ENCODE assay signal across 16 mouse cellular contexts in the genomic region with DNA sequence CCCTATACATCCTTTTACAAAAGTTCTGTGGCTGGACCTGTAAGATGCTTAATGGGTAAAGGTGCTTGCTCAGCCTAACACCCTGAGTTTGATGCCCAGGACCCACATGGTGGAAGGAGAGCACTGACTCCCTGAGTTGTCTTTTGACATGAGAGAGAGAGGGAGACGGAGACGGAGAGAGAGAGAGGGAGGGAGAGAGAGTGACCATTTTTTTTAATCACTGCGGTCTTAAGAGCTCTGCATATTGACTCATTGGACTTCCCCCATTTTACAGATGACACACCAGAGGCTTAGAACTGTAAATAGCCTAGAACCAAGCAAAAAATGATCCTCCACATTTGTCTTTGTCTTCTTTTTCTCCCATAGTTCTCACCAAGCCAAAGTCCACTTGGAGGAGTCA. TPM values are rescaled to one million over a fixed set of nuclear protein-coding genes. Genes with fewer than 3 reads are reported as not detected.
DNase-seq lines count a peak whose midpoint lies in the region; ATAC-seq lines count a peak whose summit lies in the region.
"Had no signal": no experiment of that assay in that cellular context is flagged by ENCODE, and none has a peak within 500 bp of the region (broad histone marks: within the 10 kb centered on the region; RNA-seq: fewer than 3 reads in every experiment).

No protein-coding gene starts in this region.

- H3K27me3 ChIP-seq in heart, embryonic 13.5 days (replicated peaks), result no peaks in the 10 kb centered on the region
- H3K27me3 ChIP-seq in lung, embryonic 16.5 days (ENCODE audit: control insufficient read depth, insufficient read depth, low read depth, low read length), result no peaks in the 10 kb centered on the region
- no peaks in the 10 kb centered on the region for H3K27me3 ChIP-seq in intestine, embryonic 16.5 days (replicated peaks; ENCODE audit: control insufficient read depth, insufficient read depth, low read length)
- no peaks in the 10 kb centered on the region for H3K27me3 ChIP-seq in stomach, embryonic 16.5 days (ENCODE audit: control insufficient read depth, insufficient read depth, low read length)

- H3K4me1 ChIP-seq in heart, embryonic 13.5 days, result peaks cover 51% of the 10 kb centered on the region
- H3K4me1 ChIP-seq in lung, embryonic 16.5 days (replicated peaks; ENCODE audit: control insufficient read depth, insufficient read depth, low read length), result peaks cover 8% of the 10 kb centered on the region
- H3K4me1 ChIP-seq in intestine, embryonic 16.5 days (ENCODE audit: control insufficient read depth, insufficient read depth, low read length), result peaks cover 33% of the 10 kb centered on the region
- H3K4me1 ChIP-seq in stomach, embryonic 16.5 days (ENCODE audit: control insufficient read depth, insufficient read depth, low read length), result peaks cover 45% of the 10 kb centered on the region

- H3K27ac ChIP-seq in heart, embryonic 13.5 days (replicated peaks), result peak overlapping the region; percentile 99
- H3K27ac ChIP-seq in lung, embryonic 16.5 days (ENCODE audit: low read length), result peak overlapping the region; percentile 65
- H3K27ac ChIP-seq in intestine, embryonic 16.5 days (ENCODE audit: low read length), result peak overlapping the region; percentile 50
- peak overlapping the region; percentile 97 for H3K27ac ChIP-seq in stomach, embryonic 16.5 days (ENCODE audit: low read length)
- H3K27ac ChIP-seq: hindbrain, postnatal 0 days had no signal

- H3K9me3 ChIP-seq in heart, embryonic 13.5 days, result no peaks in the 10 kb centered on the region
- no peaks in the 10 kb centered on the region for H3K9me3 ChIP-seq in lung, embryonic 16.5 days (ENCODE audit: control insufficient read depth, low read length)
- no peaks in the 10 kb centered on the region for H3K9me3 ChIP-seq in intestine, embryonic 16.5 days (ENCODE audit: control insufficient read depth, low read length)
- no peaks in the 10 kb centered on the region for H3K9me3 ChIP-seq in stomach, embryonic 16.5 days (replicated peaks; ENCODE audit: control insufficient read depth, low read length)

- H3K9ac ChIP-seq in heart, embryonic 13.5 days, result peak overlapping the region; percentile 29; the same call in 1 of the 2 replicates
- no peak overlapping the region for H3K9ac ChIP-seq in lung, embryonic 16.5 days (ENCODE audit: low read length)
- H3K9ac ChIP-seq in intestine, embryonic 16.5 days (ENCODE audit: low read depth, low read length), result peak overlapping the region; percentile 43; the same call in 1 of the 2 replicates
- peak overlapping the region; percentile 63 for H3K9ac ChIP-seq in stomach, embryonic 16.5 days (ENCODE audit: low read length)

- intact Hi-C loops in heart, postnatal 14 days (cut with DNase I), result no loop called here

- no peak for ATAC-seq in heart, embryonic 13.5 days (ENCODE audit: extremely low read depth, insufficient number of reproducible peaks, low FRiP score, low TSS enrichment)
- no peak for ATAC-seq in lung, embryonic 16.5 days (ENCODE audit: low read depth)
- no peak for ATAC-seq in intestine, embryonic 16.5 days
- no peak for ATAC-seq in stomach, embryonic 16.5 days (ENCODE audit: insufficient read depth, low FRiP score)

- WGBS in heart, embryonic 13.5 days, result 72% methylated on average over 3 of the region's 3 CpGs
- WGBS in lung, embryonic 16.5 days, result 66% methylated on average over 3 of the region's 3 CpGs
- 74% methylated on average over 3 of the region's 3 CpGs for WGBS in intestine, embryonic 16.5 days
- 68% methylated on average over 3 of the region's 3 CpGs for WGBS in stomach, embryonic 16.5 days

- no peak overlapping the region for H3K4me3 ChIP-seq in heart, embryonic 13.5 days
- no peak overlapping the region for H3K4me3 ChIP-seq in lung, embryonic 16.5 days (ENCODE audit: low read length)
- H3K4me3 ChIP-seq in intestine, embryonic 16.5 days (ENCODE audit: low read length), result no peak overlapping the region
- H3K4me3 ChIP-seq in stomach, embryonic 16.5 days (replicated peaks; ENCODE audit: low read length), result no peak overlapping the region

- H3K36me3 ChIP-seq in heart, embryonic 13.5 days, result peaks cover 62% of the 10 kb centered on the region
- peaks cover 8% of the 10 kb centered on the region for H3K36me3 ChIP-seq in lung, embryonic 16.5 days (ENCODE audit: control insufficient read depth, insufficient read depth, low read length)
- H3K36me3 ChIP-seq in intestine, embryonic 16.5 days (ENCODE audit: control insufficient read depth, insufficient read depth, low read length), result peaks cover 4% of the 10 kb centered on the region; the same call in 1 of the 2 replicates
- peaks cover 9% of the 10 kb centered on the region for H3K36me3 ChIP-seq in stomach, embryonic 16.5 days (ENCODE audit: control insufficient read depth, insufficient read depth, low read length)

- no peak for DNase-seq in heart, postnatal 14 days
- DNase-seq in lung, postnatal 36 days, result no peak
- no peak for DNase-seq in urinary bladder, postnatal 10 days (ENCODE audit: low spot score)
- DNase-seq in spleen, postnatal 14 days (ENCODE audit: low spot score in 2 of 2), result no peak
- DNase-seq: cerebellum, adult 9-11 months; right cerebral cortex, postnatal 25 days; thymus, postnatal 25 days had no signal

- no peak overlapping the region for H3K4me2 ChIP-seq in heart, embryonic 13.5 days
- no peak overlapping the region for H3K4me2 ChIP-seq in lung, embryonic 16.5 days (ENCODE audit: low read depth, low read length)
- no peak overlapping the region for H3K4me2 ChIP-seq in intestine, embryonic 16.5 days (ENCODE audit: low read depth, low read length)
- no peak overlapping the region for H3K4me2 ChIP-seq in stomach, embryonic 16.5 days (ENCODE audit: low read depth, low read length)

RNA-seq across cellular contexts. Expression of a gene that starts 10.6 kb away (rescaled TPM):
- polyA plus RNA-seq in heart, embryonic 13.5 days (2015; fragmentation: Nextera tagmentation; extraction: Ambion mirVana), result 4.0 and 5.4 TPM in 2 replicates
- 1 to 10 TPM; 1.2 to 1.4 TPM for total RNA-seq in heart, postnatal 14 days (2021)
- 17.9 and 50.7 TPM in 2 replicates for polyA plus RNA-seq in lung, embryonic 16.5 days (2015; fragmentation: Nextera tagmentation; extraction: Ambion mirVana)
- 2.1 and 3.2 TPM in 2 replicates for polyA plus RNA-seq in intestine, embryonic 16.5 days (2015; fragmentation: Nextera tagmentation; extraction: Ambion mirVana)
- polyA plus RNA-seq in stomach, embryonic 16.5 days (2015; fragmentation: Nextera tagmentation; extraction: Ambion mirVana), result 12.0 and 208 TPM in 2 replicates
- total RNA-seq: layer of hippocampus, postnatal 36 days had no signal
- polyA plus RNA-seq: liver, adult 2 months had no signal

RNA-seq across cellular contexts. Expression of a gene that starts 27.4 kb away (rescaled TPM):
- 51.0 and 54.6 TPM in 2 replicates for polyA plus RNA-seq in heart, embryonic 13.5 days (2015; fragmentation: Nextera tagmentation; extraction: Ambion mirVana)
- 10 to 100 TPM; 63.5 to 77.2 TPM for total RNA-seq in heart, postnatal 14 days (2021)
- polyA plus RNA-seq in lung, embryonic 16.5 days (2015; fragmentation: Nextera tagmentation; extraction: Ambion mirVana), result 110 and 118 TPM in 2 replicates
- polyA plus RNA-seq in intestine, embryonic 16.5 days (2015; fragmentation: Nextera tagmentation; extraction: Ambion mirVana), result 125 and 134 TPM in 2 replicates
- 216 and 235 TPM in 2 replicates for polyA plus RNA-seq in stomach, embryonic 16.5 days (2015; fragmentation: Nextera tagmentation; extraction: Ambion mirVana)

RNA-seq across cellular contexts. Expression of a gene that starts 44.4 kb away (rescaled TPM):
- polyA plus RNA-seq in heart, embryonic 13.5 days (2015; fragmentation: Nextera tagmentation; extraction: Ambion mirVana), result 15.6 and 17.7 TPM in 2 replicates
- total RNA-seq in heart, postnatal 14 days (2021), result 1 to 10 TPM; 2.7 to 7.4 TPM
- polyA plus RNA-seq in lung, embryonic 16.5 days (2015; fragmentation: Nextera tagmentation; extraction: Ambion mirVana), result 17.2 and 22.4 TPM in 2 replicates
- polyA plus RNA-seq in intestine, embryonic 16.5 days (2015; fragmentation: Nextera tagmentation; extraction: Ambion mirVana), result 50.3 and 58.1 TPM in 2 replicates
- polyA plus RNA-seq in stomach, embryonic 16.5 days (2015; fragmentation: Nextera tagmentation; extraction: Ambion mirVana), result 16.2 and 30.7 TPM in 2 replicates

RNA-seq across cellular contexts. Expression of a gene that starts 46.4 kb away (rescaled TPM):
- polyA plus RNA-seq in heart, embryonic 13.5 days (2015; fragmentation: Nextera tagmentation; extraction: Ambion mirVana), result 34.8 and 41.9 TPM in 2 replicates
- total RNA-seq in heart, postnatal 14 days (2021), result 1 to 10 TPM; 5.7 to 7.8 TPM
- polyA plus RNA-seq in lung, embryonic 16.5 days (2015; fragmentation: Nextera tagmentation; extraction: Ambion mirVana), result 17.6 and 61.1 TPM in 2 replicates
- 4.3 and 4.7 TPM in 2 replicates for polyA plus RNA-seq in intestine, embryonic 16.5 days (2015; fragmentation: Nextera tagmentation; extraction: Ambion mirVana)
- 20.2 and 217 TPM in 2 replicates for polyA plus RNA-seq in stomach, embryonic 16.5 days (2015; fragmentation: Nextera tagmentation; extraction: Ambion mirVana)
- total RNA-seq: layer of hippocampus, postnatal 36 days; midbrain, postnatal 0 days had no signal
- polyA plus RNA-seq: liver, adult 2 months had no signal

RNA-seq across cellular contexts. Expression of a gene that starts 53.4 kb away (rescaled TPM):
- 0.19 and 0.41 TPM in 2 replicates for polyA plus RNA-seq in heart, embryonic 13.5 days (2015; fragmentation: Nextera tagmentation; extraction: Ambion mirVana)
- not detected for total RNA-seq in heart, postnatal 14 days (2021)
- polyA plus RNA-seq in lung, embryonic 16.5 days (2015; fragmentation: Nextera tagmentation; extraction: Ambion mirVana), result 0.48 and 1.2 TPM in 2 replicates
- 8.8 and 10.4 TPM in 2 replicates for polyA plus RNA-seq in intestine, embryonic 16.5 days (2015; fragmentation: Nextera tagmentation; extraction: Ambion mirVana)
- 31.1 and 50.1 TPM in 2 replicates for polyA plus RNA-seq in stomach, embryonic 16.5 days (2015; fragmentation: Nextera tagmentation; extraction: Ambion mirVana)
- total RNA-seq: gastrocnemius, postnatal 4 days; hindbrain, postnatal 0 days; layer of hippocampus, postnatal 36 days; liver, adult 2 months; midbrain, postnatal 0 days had no signal
- polyA plus RNA-seq: hindbrain, postnatal 0 days; liver, adult 2 months; midbrain, postnatal 0 days had no signal
